Mouse (Mus musculus) forebrain, postnatal 0 days (tissue): ENCODE measurements around the gene Pamr1. TPM values are rescaled to one million over a fixed set of nuclear protein-coding genes. Genes with fewer than 3 reads are reported as not detected.
A peak's percentile ranks its signal among the peaks of the same experiment; 100 is the strongest.

Experiments
- ATAC-seq: fragments of 200-750 bp; cut with Nextera tagmentation; 2 replicates; pipeline ENCODE4 v1.8.0; 2017; ENCODE audit warnings: mild to moderate bottlenecking, moderate library complexity
- DNase-seq: peaks from one replicate; pipeline ENCODE4 v3.0.0-alpha.2; 2015
- H3K27ac ChIP-seq: fragments of 300-500 bp; sonication (generic); 2 replicates; pipeline ENCODE4 v1.5.1; 2014; ENCODE audit warnings: low read depth, mild to moderate bottlenecking, antibody characterized with exemption, low read length, moderate library complexity, mixed read lengths
- H3K27me3 ChIP-seq: fragments of 300-500 bp; sonication (generic); 2 replicates; pipeline ENCODE4 v1.6.1; 2014; ENCODE audit warnings: mild to moderate bottlenecking, low read length, mixed read lengths; ENCODE audit not compliant: insufficient read depth
- H3K36me3 ChIP-seq: fragments of 300-500 bp; sonication (generic); 2 replicates; pipeline ENCODE4 v1.6.1; 2014; ENCODE audit warnings: mild to moderate bottlenecking, moderate library complexity; ENCODE audit not compliant: insufficient read depth
- H3K4me1 ChIP-seq: fragments of 300-500 bp; sonication (generic); 2 replicates; pipeline ENCODE4 v1.6.1; 2014; ENCODE audit warnings: antibody characterized with exemption; ENCODE audit not compliant: insufficient read depth
- H3K4me2 ChIP-seq: fragments of 300-500 bp; sonication (generic); 2 replicates; pipeline ENCODE4 v1.6.1; 2014; ENCODE audit warnings: low read depth, mild to moderate bottlenecking, moderate library complexity
- H3K4me3 ChIP-seq: fragments of 300-500 bp; sonication (generic); 2 replicates; pipeline ENCODE4 v1.5.1; 2014; ENCODE audit warnings: low read depth, low read length, mixed read lengths
- H3K9ac ChIP-seq: fragments of 300-500 bp; sonication (generic); 2 replicates; pipeline ENCODE4 v1.6.1; 2014; ENCODE audit warnings: mild to moderate bottlenecking
- H3K9me3 ChIP-seq: fragments of 300-500 bp; sonication (generic); 2 replicates; pipeline ENCODE4 v1.6.1; 2016; ENCODE audit warnings: low read length
- CTCF ChIP-seq: sonication (generic); IDR thresholded peaks from 2 replicates; pipeline ENCODE4 v1.5.1; 2016; ENCODE audit warnings: antibody characterized with exemption, control low read depth, low read depth
- WGBS: fragments of 180-500 bp; shearing (Covaris S2); extraction: QIAGEN DNeasy Blood & Tissue Kit; methylation state at CpG from one replicate; pipeline ENCODE4 v1.1.7; 2014; 5-methylcytosine and 5-hydroxymethylcytosine counted together
- polyA plus RNA-seq: library from polyadenylated mRNA; unstranded; fragments of >200 nt; fragmentation: Nextera tagmentation; extraction: Ambion mirVana; gene quantifications from 2 replicates; pipeline ENCODE4 v1.2.1, GENCODE M21; 2015
- total RNA-seq: library from RNA; depleted of rRNA; stranded (reverse); fragments of >200 nt; gene quantifications from 2 replicates; pipeline ENCODE4 v1.2.3, GENCODE M21; 2014

Gene Pamr1
- total and polyA plus RNA-seq, 2 experiments from 2014 or later: 4.4 to 6.5 TPM

DNA sequence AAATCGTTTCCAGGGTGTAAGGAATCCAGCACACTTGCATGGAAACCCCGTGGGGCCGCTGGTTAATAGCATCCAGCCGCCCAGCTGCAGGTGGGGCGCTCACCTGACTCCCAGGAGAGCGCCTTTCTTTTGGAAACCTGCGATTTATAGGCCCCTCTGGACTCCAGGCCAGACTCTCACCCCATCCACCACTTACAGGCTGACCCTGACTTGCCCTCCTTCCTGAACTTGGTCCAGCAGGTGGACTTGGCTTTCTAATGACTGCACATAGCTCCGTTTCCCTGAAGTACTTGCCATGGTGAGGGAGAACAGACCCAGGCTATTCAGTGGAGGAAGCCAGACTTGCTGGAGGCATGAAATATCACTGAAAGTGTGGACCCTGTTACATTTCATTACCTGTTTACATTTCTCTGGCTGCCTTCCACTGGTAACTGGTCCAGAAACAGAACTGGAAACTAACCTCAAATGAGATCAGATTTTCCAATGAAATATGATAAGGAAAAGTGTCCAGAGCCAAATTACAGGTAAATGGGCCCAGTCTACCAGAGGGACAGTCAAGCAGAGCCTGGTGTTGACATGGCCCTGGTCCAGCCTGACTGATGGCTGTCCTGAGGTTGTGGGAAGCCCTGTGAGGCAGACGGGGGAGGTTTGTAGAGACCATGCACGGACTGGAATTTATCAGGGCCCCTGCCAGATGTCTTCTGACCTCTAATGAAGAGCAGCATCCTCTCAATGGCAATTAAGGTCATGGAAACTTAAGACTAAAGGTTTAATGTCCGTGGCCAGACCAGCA is 9.2 kb upstream of the Pamr1 start:
- Histone ChIP-seq H3K27ac (no peak overlapping the region), H3K9ac (no peak overlapping the region), H3K9me3 (no peaks in the 10 kb centered on the region), H3K27me3 (no peaks in the 10 kb centered on the region), H3K4me2 (no peak overlapping the region), H3K4me1 (peaks cover 4% of the 10 kb centered on the region; the same call in 1 of the 2 replicates), H3K4me3 (no peak overlapping the region), H3K36me3 (no peaks in the 10 kb centered on the region)
- ATAC-seq (no peak), DNase-seq (no peak)
- WGBS: 70% methylated on average over 11 of the region's 11 CpGs
- TF ChIP-seq CTCF: no peak

DNA sequence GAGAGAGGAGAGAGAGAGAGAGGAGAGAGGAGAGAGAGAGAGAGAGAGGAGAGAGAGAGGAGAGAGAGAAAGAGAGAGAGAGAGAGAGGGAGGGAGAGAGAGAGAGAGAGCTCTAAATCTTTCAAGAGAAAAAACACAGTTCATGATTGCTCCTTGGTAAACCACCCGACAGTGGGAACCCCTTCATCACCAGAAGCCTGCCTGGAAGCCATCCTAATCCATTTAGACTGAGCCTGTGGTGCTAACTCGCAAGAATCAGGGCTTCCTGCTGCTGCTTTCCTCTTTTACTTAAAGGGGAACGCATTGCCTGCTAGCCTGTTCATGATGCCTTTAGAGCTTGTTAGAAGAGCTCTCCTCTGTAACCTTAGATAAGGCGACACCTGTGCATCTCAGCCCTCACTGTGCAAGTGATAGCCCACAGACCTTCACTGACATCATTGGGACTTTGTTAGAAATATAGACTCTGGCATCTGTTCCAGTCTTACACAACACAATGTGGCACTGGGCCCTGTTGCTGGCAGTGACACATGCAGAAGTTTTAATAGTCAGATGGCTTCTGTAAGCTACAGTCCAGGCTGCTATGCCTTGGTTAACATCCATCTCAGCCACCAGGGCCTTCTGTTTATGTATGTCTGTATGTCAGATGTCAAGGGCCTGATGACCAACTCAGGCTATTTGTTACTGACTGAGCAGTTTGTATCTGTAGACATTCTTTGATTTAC is 8.2 kb upstream of the Pamr1 start:
- DNase-seq: peak; percentile 35
- no peaks in the 10 kb centered on the region for H3K9me3 ChIP-seq
- H3K27ac ChIP-seq: no peak overlapping the region
- no peak overlapping the region for H3K4me2 ChIP-seq
- no peak overlapping the region for H3K4me3 ChIP-seq
- no peak for TF ChIP-seq CTCF
- H3K36me3 ChIP-seq: no peaks in the 10 kb centered on the region
- no peak overlapping the region for H3K9ac ChIP-seq
- H3K4me1 ChIP-seq: peaks cover 4% of the 10 kb centered on the region; the same call in 1 of the 2 replicates
- WGBS: 31% methylated on average over 4 of the region's 4 CpGs
- H3K27me3 ChIP-seq: no peaks in the 10 kb centered on the region
- peak; percentile 56 for ATAC-seq

DNA sequence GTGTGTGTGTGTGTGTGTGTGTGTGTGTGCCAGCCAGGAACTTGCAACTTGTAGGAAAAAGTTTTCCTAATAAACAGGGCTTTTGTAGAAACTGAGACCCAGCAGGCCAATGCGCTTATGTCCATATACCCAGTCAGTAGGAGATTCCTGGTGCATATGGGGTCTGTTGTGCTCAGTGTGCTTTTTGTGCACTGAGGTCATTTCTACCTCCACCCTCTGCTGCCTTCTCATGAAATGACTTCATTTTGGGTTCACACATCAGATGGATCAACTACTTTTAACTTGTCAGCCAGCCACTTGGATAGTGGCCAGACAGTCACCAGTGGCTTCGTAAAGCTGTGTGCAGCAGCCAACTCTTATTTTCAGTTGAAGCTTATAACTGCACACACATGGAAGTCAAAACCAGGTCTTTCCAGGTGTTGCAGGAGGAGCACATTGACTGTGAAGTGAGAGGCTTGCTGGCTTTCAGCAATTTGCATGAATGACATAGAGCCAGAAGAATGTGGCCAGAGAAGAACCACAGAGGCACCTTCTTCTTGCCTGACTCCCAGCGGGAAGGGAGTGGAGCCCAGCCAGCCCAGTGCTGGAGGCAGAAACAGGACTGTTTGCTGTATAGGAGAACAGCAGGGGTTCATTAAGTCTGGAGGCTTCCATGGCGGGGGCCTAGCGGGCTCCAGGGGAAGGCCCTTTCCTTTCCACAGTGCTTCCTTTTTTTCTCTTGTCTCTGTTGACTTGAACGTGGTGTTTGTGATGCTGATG is 5.7 kb upstream of the Pamr1 start:
- H3K27ac ChIP-seq: no peak overlapping the region
- H3K27me3 ChIP-seq: no peaks in the 10 kb centered on the region
- peaks cover 4% of the 10 kb centered on the region; the same call in 1 of the 2 replicates for H3K4me1 ChIP-seq
- no peak for TF ChIP-seq CTCF
- ATAC-seq (no peak), DNase-seq (no peak)
- 28% methylated on average over 6 of the region's 6 CpGs for WGBS
- no peak overlapping the region for H3K4me3 ChIP-seq
- no peak overlapping the region for H3K9ac ChIP-seq
- no peak overlapping the region for H3K4me2 ChIP-seq
- no peaks in the 10 kb centered on the region for H3K36me3 ChIP-seq
- no peaks in the 10 kb centered on the region for H3K9me3 ChIP-seq

DNA sequence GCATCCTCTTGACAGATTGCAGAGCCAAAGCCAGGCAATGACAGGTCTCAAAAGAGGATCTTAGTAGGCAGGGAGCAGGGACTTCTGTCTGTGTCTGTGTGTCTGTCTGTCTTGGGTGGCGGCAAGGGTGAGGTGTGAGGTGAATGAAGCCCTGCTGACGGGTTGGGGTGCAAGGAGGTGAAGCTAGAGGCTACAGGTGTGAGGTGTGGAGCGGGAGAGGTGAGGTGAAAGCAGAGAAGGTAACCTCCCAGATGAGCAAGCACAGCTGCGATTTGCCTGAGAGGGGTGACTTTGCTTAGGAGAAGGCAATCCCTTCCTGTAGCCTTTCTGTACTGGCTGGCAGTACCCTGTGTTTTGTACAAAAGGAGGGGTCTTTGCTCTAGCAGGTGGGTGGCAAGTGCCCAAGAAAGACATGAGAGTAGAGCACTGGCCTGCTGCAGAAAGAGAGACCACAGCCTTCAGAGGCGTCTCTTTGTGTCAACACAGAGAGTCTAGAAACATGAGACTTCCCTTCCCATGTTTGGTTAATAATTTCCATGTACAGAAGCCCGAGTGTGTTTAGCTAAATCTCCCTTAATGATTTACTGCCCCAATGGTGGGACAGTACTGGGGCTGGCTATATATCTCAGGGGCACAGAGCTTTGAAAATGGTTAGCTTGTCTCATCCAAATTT is 1.2 kb downstream of the Pamr1 start:
- H3K27ac ChIP-seq: no peak overlapping the region
- no peak for DNase-seq
- no peaks in the 10 kb centered on the region; the same call in 1 of the 2 replicates for H3K27me3 ChIP-seq
- no peaks in the 10 kb centered on the region for H3K36me3 ChIP-seq
- WGBS: 59% methylated on average over 6 of the region's 6 CpGs
- no peaks in the 10 kb centered on the region for H3K4me1 ChIP-seq
- no peaks in the 10 kb centered on the region for H3K9me3 ChIP-seq
- TF ChIP-seq CTCF: no peak
- H3K4me2 ChIP-seq: no peak overlapping the region
- no peak overlapping the region for H3K4me3 ChIP-seq
- no peak for ATAC-seq
- H3K9ac ChIP-seq: no peak overlapping the region

DNA sequence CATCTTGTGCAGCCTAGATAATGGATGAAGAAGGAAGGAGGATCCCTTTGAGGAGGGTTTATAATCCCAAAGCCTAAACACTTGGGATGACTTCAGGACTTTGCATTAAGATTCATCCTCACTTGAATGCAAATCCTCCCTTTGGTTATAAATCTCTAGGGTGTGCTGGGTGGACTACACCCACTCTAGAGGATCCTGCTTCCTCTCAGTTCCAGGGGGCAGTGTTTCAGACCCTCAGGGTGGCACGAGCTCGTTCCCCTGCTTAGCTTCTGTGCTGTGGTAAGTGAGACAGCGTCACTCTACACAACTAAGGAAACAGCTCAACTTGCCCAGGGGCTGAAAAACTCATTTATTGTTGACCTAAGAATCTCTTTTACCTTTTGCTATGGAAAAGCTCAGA is 1.8 kb downstream of the Pamr1 start:
- Histone ChIP-seq H3K27ac (no peak overlapping the region), H3K4me1 (no peaks in the 10 kb centered on the region), H3K4me2 (no peak overlapping the region), H3K36me3 (no peaks in the 10 kb centered on the region), H3K4me3 (no peak overlapping the region), H3K9me3 (no peaks in the 10 kb centered on the region), H3K27me3 (no peaks in the 10 kb centered on the region; the same call in 1 of the 2 replicates), H3K9ac (no peak overlapping the region)
- ATAC-seq (no peak), DNase-seq (no peak)
- no peak for TF ChIP-seq CTCF
- WGBS: 55% methylated on average over 3 of the region's 3 CpGs

DNA sequence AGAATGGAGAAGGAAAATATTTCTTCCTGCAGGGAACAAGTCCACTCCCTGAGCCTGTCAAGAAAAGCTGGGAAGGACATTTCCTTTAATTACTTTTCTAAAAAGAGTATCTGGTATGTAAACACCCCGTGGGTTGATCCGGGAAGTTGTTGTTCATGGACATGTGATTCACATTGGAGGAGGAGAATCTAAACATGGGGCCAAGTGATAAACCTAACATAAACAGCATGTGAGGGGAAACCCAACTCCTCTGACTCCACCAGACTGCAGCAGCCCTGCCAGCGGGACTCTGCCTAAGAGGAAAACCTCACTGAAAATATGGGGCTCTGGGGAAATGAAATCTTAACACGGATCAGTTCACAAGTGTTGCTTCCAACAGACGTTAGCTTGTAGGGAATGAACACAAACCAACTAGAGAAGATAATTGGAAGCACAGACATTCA is 2.3 kb downstream of the Pamr1 start:
- TF ChIP-seq CTCF: no peak
- ATAC-seq: peak; percentile 69

More for the DNA sequence above, 2.3 kb downstream of the Pamr1 start:
- WGBS: 58% methylated on average over 5 of the region's 5 CpGs
- peak; percentile 39 for DNase-seq
- Histone ChIP-seq H3K36me3 (no peaks in the 10 kb centered on the region), H3K4me1 (no peaks in the 10 kb centered on the region), H3K27ac (no peak overlapping the region), H3K4me3 (no peak overlapping the region), H3K4me2 (no peak overlapping the region), H3K9me3 (no peaks in the 10 kb centered on the region), H3K27me3 (no peaks in the 10 kb centered on the region; the same call in 1 of the 2 replicates), H3K9ac (no peak overlapping the region)
